Mouse (Mus musculus) embryonic facial prominence, embryonic 12.5 days (tissue): ENCODE data around the gene Hivep3. TPM values are rescaled to one million over a fixed set of nuclear protein-coding genes. Genes with fewer than 3 reads are reported as not detected.

Experiments used
- ATAC-seq: fragments of 200-750 bp; cut with Nextera tagmentation; 2 replicates; pipeline ENCODE4 v1.8.0; 2017; ENCODE audit not compliant: insufficient number of reproducible peaks, insufficient read depth, low FRiP score, low TSS enrichment
- H3K27ac ChIP-seq: fragments of 300-500 bp; sonication (generic); 2 replicates; pipeline ENCODE4 v1.5.1; 2016; ENCODE audit warnings: mild to moderate bottlenecking
- H3K27me3 ChIP-seq: fragments of 300-500 bp; sonication (generic); 2 replicates; pipeline ENCODE4 v1.6.1; 2016; ENCODE audit warnings: mild to moderate bottlenecking, moderate library complexity
- H3K36me3 ChIP-seq: fragments of 300-500 bp; sonication (generic); 2 replicates; pipeline ENCODE4 v1.6.1; 2016; ENCODE audit warnings: mild to moderate bottlenecking
- H3K4me1 ChIP-seq: fragments of 300-500 bp; sonication (generic); 2 replicates; pipeline ENCODE4 v1.6.1; 2016
- H3K4me2 ChIP-seq: fragments of 300-500 bp; sonication (generic); replicated peaks from 2 replicates; pipeline ENCODE4 v1.6.1; 2016; ENCODE audit warnings: mild to moderate bottlenecking, moderate library complexity
- H3K4me3 ChIP-seq: fragments of 300-500 bp; sonication (generic); 2 replicates; pipeline ENCODE4 v1.5.1; 2016; ENCODE audit warnings: mild to moderate bottlenecking
- H3K9ac ChIP-seq: fragments of 300-500 bp; sonication (generic); 2 replicates; pipeline ENCODE4 v1.6.1; 2016; ENCODE audit warnings: mild to moderate bottlenecking, moderate library complexity
- H3K9me3 ChIP-seq: fragments of 300-500 bp; sonication (generic); 2 replicates; pipeline ENCODE4 v1.6.1; 2016; ENCODE audit warnings: mild to moderate bottlenecking, moderate library complexity
- WGBS: fragments of 180-500 bp; shearing (Covaris S2); methylation state at CpG from one replicate; pipeline ENCODE4 v1.1.7; 2016; 5-methylcytosine and 5-hydroxymethylcytosine counted together
- polyA plus RNA-seq: library from polyadenylated mRNA; unstranded; fragments of >200 nt; fragmentation: Nextera tagmentation; extraction: Ambion mirVana; gene quantifications from 2 replicates; pipeline ENCODE4 v1.2.1, GENCODE M21; 2016

Hivep3 gene
- polyA plus RNA-seq, 1 experiment from 2014 or later: 3.2 TPM

DNA sequence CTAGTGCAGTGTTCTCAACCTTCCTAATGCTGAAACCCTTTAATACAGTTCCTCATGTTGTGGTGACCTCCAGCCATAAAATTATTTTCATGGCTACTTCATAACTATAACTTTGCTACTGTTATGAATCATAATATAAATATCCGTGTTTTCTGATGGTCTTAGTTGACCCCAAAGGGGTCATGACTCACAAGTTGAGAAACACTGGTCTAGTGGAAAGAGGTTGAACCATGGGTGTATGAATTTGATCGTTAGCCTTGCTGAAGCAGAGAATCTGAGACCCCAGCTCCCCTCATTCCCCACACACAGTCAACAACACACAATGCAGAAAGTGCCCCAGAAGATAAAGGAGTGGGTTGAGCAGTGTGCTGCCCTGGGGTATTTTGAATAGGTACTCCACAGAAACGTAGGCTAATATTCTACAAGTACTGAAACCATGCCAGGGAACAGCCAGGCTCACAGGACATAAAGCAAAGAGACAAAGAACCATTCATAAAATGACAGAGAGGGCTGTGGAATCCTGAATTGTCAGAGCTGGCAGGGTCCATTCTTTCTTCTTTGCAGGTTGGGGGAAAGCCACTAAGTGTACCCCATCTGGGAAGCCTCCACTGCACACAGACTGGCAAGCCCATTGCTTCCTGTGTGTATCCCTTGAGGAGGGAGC, 212.8 kb downstream of the Hivep3 start:
- H3K4me1 ChIP-seq: 0 out of 2 replicates have a peak, but pooled peaks cover 3% of the 10 kb centered on the region
- 57% methylated on average over 3 of the region's 3 CpGs for WGBS
- H3K4me3 ChIP-seq: no peak overlapping the region
- no peak for ATAC-seq
- H3K9me3 ChIP-seq: 0 out of 2 replicates have a peak, but pooled peaks cover 7% of the 10 kb centered on the region
- no peaks in the 10 kb centered on the region for H3K27me3 ChIP-seq
- no peak overlapping the region for H3K27ac ChIP-seq
- H3K4me2 ChIP-seq: no peak overlapping the region
- no peaks in the 10 kb centered on the region for H3K36me3 ChIP-seq
- no peak overlapping the region for H3K9ac ChIP-seq

DNA sequence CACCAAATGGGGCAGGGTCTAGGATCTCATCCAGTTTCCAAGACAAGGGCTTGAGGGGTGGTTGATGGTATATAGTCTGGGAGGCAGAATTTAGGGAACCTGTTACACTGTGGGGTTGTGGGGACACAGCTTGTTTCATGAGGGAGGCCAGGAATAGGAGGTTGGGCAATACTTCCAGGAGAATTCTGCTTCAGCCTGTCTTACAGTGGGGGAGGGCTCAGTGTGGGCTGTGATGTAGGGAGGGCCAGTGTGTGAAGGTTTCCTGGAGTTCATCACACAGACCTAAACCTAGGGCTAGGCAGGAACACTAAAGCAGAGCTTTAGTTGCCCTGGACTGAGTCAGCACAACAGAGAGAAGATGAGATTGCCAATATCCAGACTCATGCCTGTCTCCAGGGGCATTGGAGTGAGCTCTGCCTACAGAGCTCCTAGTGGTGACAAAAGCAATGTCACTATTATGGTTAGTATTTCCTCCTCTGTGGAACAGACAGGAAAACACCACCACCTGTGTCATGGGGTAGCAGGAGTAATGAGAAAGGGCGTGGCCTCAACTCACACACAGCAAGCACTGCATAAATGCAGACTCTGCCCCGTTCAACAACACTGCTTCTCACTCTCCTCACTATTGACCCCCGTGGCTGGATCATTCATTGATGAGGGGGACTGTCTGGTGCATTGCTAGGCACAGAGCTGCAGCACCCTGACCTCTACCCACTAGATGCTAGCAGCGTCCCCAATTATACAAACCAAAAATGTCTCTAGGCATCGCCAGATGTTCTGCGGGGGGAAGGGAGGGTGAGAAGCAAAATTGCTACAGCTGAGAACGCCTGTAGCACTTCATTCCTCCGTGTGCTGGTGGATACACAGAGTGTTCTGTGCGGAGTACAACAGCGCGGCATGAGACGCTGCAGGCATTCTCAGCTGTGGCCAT, 213.9 kb downstream of the Hivep3 start:
- Histone ChIP-seq H3K4me3 (no peak overlapping the region), H3K9me3 (0 out of 2 replicates have a peak, but pooled peaks cover 7% of the 10 kb centered on the region), H3K4me1 (0 out of 2 replicates have a peak, but pooled peaks cover 3% of the 10 kb centered on the region), H3K9ac (no peak overlapping the region), H3K4me2 (no peak overlapping the region), H3K27me3 (no peaks in the 10 kb centered on the region), H3K27ac (no peak overlapping the region), H3K36me3 (no peaks in the 10 kb centered on the region)
- WGBS: 64% methylated on average over 12 of the region's 12 CpGs
- ATAC-seq: no peak; the same call in 1 of the 2 replicates

DNA sequence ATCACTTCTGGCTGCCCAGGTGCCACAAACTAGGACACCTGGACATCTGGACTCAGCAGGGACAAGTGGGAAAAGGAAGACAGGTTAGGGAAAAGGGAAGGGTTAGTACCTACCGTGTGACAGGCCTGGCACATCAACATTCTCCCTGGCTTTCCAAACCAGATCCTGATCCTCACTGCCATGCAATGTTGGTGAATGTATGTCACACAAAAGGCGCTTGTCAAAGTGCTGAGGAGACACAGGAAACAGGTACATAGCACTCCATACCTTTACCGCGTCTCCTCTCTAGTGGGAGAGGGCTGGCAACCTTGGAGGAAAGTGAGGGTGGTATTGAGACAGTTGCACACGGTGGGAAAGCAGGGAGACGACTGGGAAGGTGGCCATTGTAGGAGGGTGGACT, 214.8 kb downstream of the Hivep3 start:
- no peak for ATAC-seq
- Histone ChIP-seq H3K4me2 (no peak overlapping the region), H3K4me3 (no peak overlapping the region), H3K27me3 (no peaks in the 10 kb centered on the region), H3K27ac (no peak overlapping the region), H3K4me1 (0 out of 2 replicates have a peak, but pooled peaks cover 3% of the 10 kb centered on the region), H3K9me3 (0 out of 2 replicates have a peak, but pooled peaks cover 7% of the 10 kb centered on the region), H3K36me3 (no peaks in the 10 kb centered on the region), H3K9ac (no peak overlapping the region)
- WGBS: 82% methylated on average over 6 of the region's 6 CpGs

DNA sequence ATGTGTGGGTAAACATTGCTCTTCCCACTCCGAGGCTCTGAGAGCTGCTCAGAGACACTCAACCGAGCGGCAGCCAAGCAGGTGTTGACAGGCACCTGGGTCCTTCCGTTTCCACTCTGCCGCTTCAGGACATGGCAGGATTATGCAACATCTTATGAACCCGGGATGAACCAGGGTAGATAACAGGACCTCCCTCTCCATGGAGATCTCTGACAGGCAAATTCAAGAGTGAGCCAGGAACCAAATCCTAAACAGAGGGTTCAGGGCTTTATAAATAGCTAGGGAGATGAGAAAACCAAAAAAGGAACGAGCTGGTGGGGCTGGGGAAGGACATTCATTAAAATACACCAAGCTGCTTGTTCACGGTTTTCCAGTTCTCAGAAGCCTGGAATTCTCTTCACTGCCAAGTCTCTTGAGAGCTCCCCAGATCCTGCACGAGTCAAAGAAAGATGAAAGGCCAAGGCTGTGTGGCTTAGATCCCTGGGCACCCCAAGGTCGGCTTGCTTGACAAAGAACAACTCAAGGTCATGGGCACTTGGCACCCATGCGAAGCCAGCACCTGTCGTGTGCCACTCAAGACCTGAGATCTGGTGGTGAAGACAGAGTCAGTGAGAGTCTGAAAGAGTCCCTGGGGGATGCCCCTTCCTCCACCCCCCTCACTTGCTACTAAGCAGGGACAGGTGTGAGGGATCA, 215.5 kb downstream of the Hivep3 start:
- no peak for ATAC-seq
- no peak overlapping the region for H3K9ac ChIP-seq
- H3K4me1 ChIP-seq: 0 out of 2 replicates have a peak, but pooled peaks cover 3% of the 10 kb centered on the region
- H3K27me3 ChIP-seq: no peaks in the 10 kb centered on the region
- H3K9me3 ChIP-seq: 0 out of 2 replicates have a peak, but pooled peaks cover 7% of the 10 kb centered on the region
- no peak overlapping the region for H3K27ac ChIP-seq
- H3K4me3 ChIP-seq: no peak overlapping the region
- WGBS: 74% methylated on average over 12 of the region's 12 CpGs
- H3K4me2 ChIP-seq: no peak overlapping the region
- no peaks in the 10 kb centered on the region for H3K36me3 ChIP-seq

DNA sequence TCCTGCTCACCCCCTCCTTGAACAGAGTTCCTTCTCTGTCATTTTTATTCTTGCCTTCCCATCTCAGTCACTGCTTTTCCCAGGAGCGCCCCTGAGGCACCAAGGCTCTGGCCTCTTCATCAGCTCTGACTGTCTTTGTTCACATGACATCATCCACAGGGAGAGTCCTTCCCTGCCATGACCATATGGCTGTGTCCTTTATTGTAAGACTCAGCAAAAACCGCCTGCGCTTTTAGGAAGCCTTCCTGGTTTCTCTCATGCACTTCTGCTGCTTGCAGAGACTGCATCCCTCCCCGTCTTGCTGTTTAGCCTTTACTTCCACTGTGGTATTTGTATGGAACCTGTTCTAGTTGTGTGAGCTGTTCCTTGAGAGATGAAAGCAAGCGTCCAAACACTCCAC, 216.6 kb downstream of the Hivep3 start:
- Histone ChIP-seq H3K4me1 (0 out of 2 replicates have a peak, but pooled peaks cover 3% of the 10 kb centered on the region), H3K9me3 (0 out of 2 replicates have a peak, but pooled peaks cover 7% of the 10 kb centered on the region), H3K4me3 (no peak overlapping the region), H3K9ac (no peak overlapping the region), H3K27ac (no peak overlapping the region), H3K27me3 (no peaks in the 10 kb centered on the region), H3K4me2 (no peak overlapping the region), H3K36me3 (no peaks in the 10 kb centered on the region)
- ATAC-seq: no peak
- WGBS: 80% methylated on average over 5 of the region's 5 CpGs

DNA sequence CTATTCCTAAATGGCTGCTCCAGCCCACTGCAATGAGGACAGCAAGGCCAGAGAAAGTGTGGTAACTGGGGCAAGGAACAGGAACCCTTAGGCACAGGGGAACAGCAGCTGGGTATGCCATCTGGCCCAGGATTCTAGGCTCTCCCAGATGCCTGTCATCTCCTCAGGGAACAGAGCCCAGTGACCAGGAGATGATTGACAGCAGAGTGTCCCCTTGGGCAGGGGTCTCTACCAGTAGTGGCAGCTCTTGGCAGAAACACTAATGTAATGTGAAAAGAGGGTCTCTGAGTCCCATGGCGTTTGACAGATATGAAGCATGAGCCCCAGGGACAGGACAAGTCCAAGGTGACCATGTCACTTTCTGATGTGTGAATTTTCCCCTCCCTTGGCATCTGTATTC, 217.5 kb downstream of the Hivep3 start:
- Histone ChIP-seq H3K27me3 (no peaks in the 10 kb centered on the region), H3K9me3 (no peaks in the 10 kb centered on the region), H3K36me3 (no peaks in the 10 kb centered on the region), H3K4me1 (0 out of 2 replicates have a peak, but pooled peaks cover 3% of the 10 kb centered on the region), H3K27ac (no peak overlapping the region), H3K4me2 (no peak overlapping the region), H3K9ac (no peak overlapping the region), H3K4me3 (no peak overlapping the region)
- WGBS: 68% methylated on average over 1 of the region's 1 CpGs
- ATAC-seq: no peak

DNA sequence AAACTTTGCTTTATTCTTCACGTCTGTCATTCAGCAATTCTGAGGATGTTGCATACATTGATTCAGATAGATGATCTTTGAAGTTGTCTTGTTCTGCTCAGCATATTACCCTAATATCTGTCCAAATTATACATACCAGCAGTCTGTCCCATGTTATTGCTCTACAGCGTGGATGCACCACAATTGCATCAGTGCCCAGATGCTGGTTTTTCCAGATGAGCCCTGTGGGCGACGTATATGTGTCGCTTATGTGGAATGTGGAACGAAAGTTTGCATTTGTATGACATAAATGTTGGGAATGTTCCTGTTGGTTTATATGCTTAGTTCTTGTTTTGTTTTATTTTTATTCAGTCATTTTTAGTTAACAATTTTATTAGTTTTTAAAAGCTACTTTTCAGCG, 221.4 kb downstream of the Hivep3 start:
- no peak overlapping the region for H3K4me3 ChIP-seq
- H3K9ac ChIP-seq: no peak overlapping the region
- no peaks in the 10 kb centered on the region for H3K36me3 ChIP-seq
- no peak overlapping the region for H3K4me2 ChIP-seq
- H3K27ac ChIP-seq: no peak overlapping the region
- H3K27me3 ChIP-seq: no peaks in the 10 kb centered on the region
- H3K4me1 ChIP-seq: 0 out of 2 replicates have a peak, but pooled peaks cover 5% of the 10 kb centered on the region
- ATAC-seq: no peak
- 85% methylated on average over 7 of the region's 7 CpGs for WGBS
- H3K9me3 ChIP-seq: no peaks in the 10 kb centered on the region

DNA sequence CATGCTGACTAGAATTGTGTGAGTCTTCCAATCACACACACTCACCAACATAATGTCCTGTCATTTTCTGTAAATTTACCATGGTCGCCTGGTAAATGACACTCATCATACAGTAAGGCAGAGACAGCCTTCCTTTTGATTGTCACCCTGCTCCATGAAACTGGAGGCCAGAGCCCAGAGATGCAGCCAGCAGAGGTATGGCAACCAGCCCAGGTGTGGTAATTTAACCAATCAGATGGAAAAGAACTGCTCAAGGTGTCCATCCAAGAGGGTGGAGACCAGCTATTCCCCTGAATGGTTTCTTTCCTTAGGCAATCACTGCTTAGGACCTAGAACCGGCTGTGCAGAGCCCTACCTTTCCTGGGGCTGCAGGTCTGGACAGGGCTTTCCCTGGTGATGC, 224.4 kb downstream of the Hivep3 start:
- no peaks in the 10 kb centered on the region for H3K36me3 ChIP-seq
- no peaks in the 10 kb centered on the region for H3K27me3 ChIP-seq
- 0 out of 2 replicates have a peak, but pooled peaks cover 5% of the 10 kb centered on the region for H3K4me1 ChIP-seq
- no peak overlapping the region for H3K4me2 ChIP-seq
- no peak overlapping the region for H3K9ac ChIP-seq
- 87% methylated on average over 2 of the region's 2 CpGs for WGBS
- no peak overlapping the region for H3K27ac ChIP-seq
- no peaks in the 10 kb centered on the region for H3K9me3 ChIP-seq
- no peak for ATAC-seq
- H3K4me3 ChIP-seq: no peak overlapping the region

DNA sequence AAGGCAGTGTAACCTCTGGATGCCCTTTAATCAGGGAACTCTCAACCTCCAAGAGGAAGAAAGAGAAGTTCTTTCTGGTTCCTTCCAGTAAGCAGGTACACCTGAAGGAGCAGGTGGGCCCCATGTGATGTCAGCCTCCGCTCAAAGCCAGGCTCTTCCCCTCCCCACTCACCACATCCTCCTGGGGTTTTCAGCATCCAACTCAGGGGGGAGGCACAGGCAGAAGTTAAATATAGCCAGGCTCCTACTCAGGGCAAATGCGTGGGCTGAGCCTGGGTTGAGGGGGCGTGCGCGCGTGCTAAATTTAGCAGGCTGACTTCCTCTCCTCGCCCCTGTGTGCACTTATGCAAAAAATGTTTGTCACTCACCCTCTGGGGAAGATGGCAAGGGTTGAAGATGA, 225.7 kb downstream of the Hivep3 start:
- Histone ChIP-seq H3K4me3 (no peak overlapping the region), H3K36me3 (no peaks in the 10 kb centered on the region), H3K4me1 (0 out of 2 replicates have a peak, but pooled peaks cover 5% of the 10 kb centered on the region), H3K9ac (no peak overlapping the region), H3K27ac (no peak overlapping the region), H3K9me3 (no peaks in the 10 kb centered on the region), H3K4me2 (no peak overlapping the region), H3K27me3 (no peaks in the 10 kb centered on the region)
- WGBS: 63% methylated on average over 7 of the region's 7 CpGs
- ATAC-seq: no peak

DNA sequence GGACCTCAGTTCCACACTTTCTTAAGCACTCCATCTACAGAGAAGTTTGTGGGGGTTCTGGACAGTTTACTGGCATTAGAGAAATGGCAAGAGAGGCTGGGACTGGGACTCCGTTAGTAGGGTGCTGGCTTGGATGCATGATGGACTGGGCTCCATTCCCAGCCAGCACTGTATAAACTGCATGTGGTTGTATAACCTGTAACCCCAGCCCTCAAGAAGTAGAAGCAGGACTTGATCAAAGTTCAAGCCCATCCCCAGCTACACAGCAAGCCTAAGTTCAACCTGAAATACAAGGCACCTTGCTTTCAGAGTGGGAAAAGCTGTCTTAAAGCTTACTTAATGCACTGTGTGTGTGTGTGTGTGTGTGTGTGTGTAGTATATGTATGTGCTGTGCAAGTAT, 226.3 kb downstream of the Hivep3 start:
- Histone ChIP-seq H3K27me3 (no peaks in the 10 kb centered on the region), H3K4me3 (no peak overlapping the region), H3K9me3 (no peaks in the 10 kb centered on the region), H3K4me2 (no peak overlapping the region), H3K9ac (no peak overlapping the region), H3K4me1 (0 out of 2 replicates have a peak, but pooled peaks cover 5% of the 10 kb centered on the region), H3K27ac (no peak overlapping the region), H3K36me3 (no peaks in the 10 kb centered on the region)
- WGBS: 79% methylated on average over 1 of the region's 1 CpGs
- no peak for ATAC-seq

DNA sequence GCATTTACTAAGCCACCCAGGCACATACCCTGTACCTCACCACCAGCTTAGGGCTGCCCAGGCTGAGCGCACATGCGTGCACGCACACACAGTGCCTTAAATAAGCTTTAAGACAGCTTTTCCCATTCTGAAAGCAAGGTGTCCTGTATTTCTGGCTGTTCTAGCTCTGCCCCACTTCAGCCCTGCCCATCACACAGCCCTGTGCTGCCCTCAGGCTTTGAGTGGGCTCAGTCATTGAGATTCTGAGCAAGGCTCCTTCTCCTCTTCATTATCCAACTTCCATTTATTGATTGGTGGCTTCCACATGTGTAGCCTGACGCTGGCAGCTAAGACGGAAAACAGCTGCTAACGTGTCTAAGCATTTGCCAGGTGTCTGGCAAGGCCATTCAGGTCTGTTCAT, 226.9 kb downstream of the Hivep3 start:
- Histone ChIP-seq H3K4me3 (no peak overlapping the region), H3K4me2 (no peak overlapping the region), H3K27me3 (no peaks in the 10 kb centered on the region), H3K27ac (no peak overlapping the region), H3K9ac (no peak overlapping the region), H3K4me1 (0 out of 2 replicates have a peak, but pooled peaks cover 5% of the 10 kb centered on the region), H3K36me3 (no peaks in the 10 kb centered on the region), H3K9me3 (no peaks in the 10 kb centered on the region)
- ATAC-seq: no peak
- WGBS: 72% methylated on average over 6 of the region's 6 CpGs
